Mouse (Mus musculus): ENCODE data around the gene Gpx3.
A peak's percentile ranks its signal among the peaks of the same experiment; 100 is the strongest.
"Not testable (repeated sequence)": the region's sequence is repeated elsewhere in the genome, so short reads cannot be mapped to it uniquely, and the experiment has no call there.

Gene Gpx3

GRCm38 (mm10) chr11:54882671-54883070 lies 19.6 kb upstream of the Gpx3 start:
- DNase-seq = peak; percentile 48 to 60

GRCm38 (mm10) chr11:54884197-54884828 lies 17.9 kb upstream of the Gpx3 start:
- DNase-seq = no peak

GRCm38 (mm10) chr11:54884937-54885336 lies 17.3 kb upstream of the Gpx3 start:
- peak; percentile 68 to 88 for DNase-seq

GRCm38 (mm10) chr11:54885406-54885805 lies 16.8 kb upstream of the Gpx3 start:
- no peak for DNase-seq

GRCm38 (mm10) chr11:54887927-54888326 lies 14.3 kb upstream of the Gpx3 start:
- DNase-seq = no peak

- DNase-seq = no peak
Measured at GRCm38 (mm10) chr11:54891341-54891740, 10.9 kb upstream of the Gpx3 start.

- DNase-seq = no peak
Measured at GRCm38 (mm10) chr11:54892091-54892490, 10.2 kb upstream of the Gpx3 start.

- DNase-seq = no peak
Measured at GRCm38 (mm10) chr11:54894589-54894988, 7.7 kb upstream of the Gpx3 start.

GRCm38 (mm10) chr11:54896646-54897045 lies 5.6 kb upstream of the Gpx3 start:
- not testable (repeated sequence) for DNase-seq

- no peak for DNase-seq
Measured at GRCm38 (mm10) chr11:54897470-54897869, 4.8 kb upstream of the Gpx3 start.

- DNase-seq = no peak
Measured at GRCm38 (mm10) chr11:54899657-54900056, 2.6 kb upstream of the Gpx3 start.

- no peak for DNase-seq
Measured at GRCm38 (mm10) chr11:54903339-54903738, 1.1 kb downstream of the Gpx3 start.

- DNase-seq = peak; percentile 74 to 90
Measured at GRCm38 (mm10) chr11:54903940-54904706, 1.9 kb downstream of the Gpx3 start.

GRCm38 (mm10) chr11:54905086-54905485 lies 2.8 kb downstream of the Gpx3 start:
- DNase-seq = no peak

GRCm38 (mm10) chr11:54905931-54906330 lies 3.7 kb downstream of the Gpx3 start:
- peak; percentile 24 to 60 for DNase-seq

- DNase-seq = no peak
Measured at GRCm38 (mm10) chr11:54906466-54906865, 4.2 kb downstream of the Gpx3 start.

- DNase-seq = no peak
Measured at GRCm38 (mm10) chr11:54907259-54907658, 5.0 kb downstream of the Gpx3 start.

GRCm38 (mm10) chr11:54909273-54909672 lies 7.0 kb downstream of the Gpx3 start:
- no peak for DNase-seq

- no peak for DNase-seq
Measured at GRCm38 (mm10) chr11:54910081-54910665, 7.9 kb downstream of the Gpx3 start.

GRCm38 (mm10) chr11:54911201-54911600 lies 8.9 kb downstream of the Gpx3 start:
- no peak for DNase-seq

GRCm38 (mm10) chr11:54911671-54912502 lies 9.6 kb downstream of the Gpx3 start:
- no peak for DNase-seq

GRCm38 (mm10) chr11:54912503-54913316 lies 10.5 kb downstream of the Gpx3 start:
- DNase-seq = no peak

All from lung, postnatal 4 days (tissue).